Mouse (Mus musculus) MEL (cell line): ENCODE measurements around the gene Btbd8. TPM values are rescaled to one million over a fixed set of nuclear protein-coding genes. Genes with fewer than 3 reads are reported as not detected.

Experiments used
- DNase-seq: peaks from one replicate; pipeline ENCODE4 v3.0.0; 2011; ENCODE audit warnings: low read depth, low spot score
- H3K27ac ChIP-seq: 2 replicates; pipeline ENCODE4 v1.5.1; 2012; ENCODE audit warnings: low read depth, mild to moderate bottlenecking, control low read depth, low read length, moderate library complexity; ENCODE audit not compliant: control insufficient read depth
- H3K27me3 ChIP-seq, 2 experiments: fragments of 150-350 bp in 1 of 2; sonication (generic) in 1 of 2; 2 replicates each; pipeline ENCODE4 v1.6.1; 2012; ENCODE audit warnings: low read length in 2 of 2, mild to moderate bottlenecking in 2 of 2, improper control_type of control experiment in 1 of 2, moderate library complexity in 1 of 2; ENCODE audit not compliant: insufficient read depth in 2 of 2, control insufficient read depth in 1 of 2
- H3K36me3 ChIP-seq, 2 experiments: 2 replicates each; pipeline ENCODE4 v1.6.1; 2012 to 2014; ENCODE audit warnings: low read length in 2 of 2, improper control_type of control experiment in 1 of 2, inconsistent platforms in 1 of 2, mild to moderate bottlenecking in 1 of 2; ENCODE audit not compliant: insufficient read depth in 2 of 2, control insufficient read depth in 1 of 2
- H3K4me1 ChIP-seq, 2 experiments: fragments of 150-350 bp in 1 of 2; sonication (generic) in 1 of 2; 2 replicates each; pipeline ENCODE4 v1.6.1; 2012; ENCODE audit warnings: low read length in 2 of 2, improper control_type of control experiment in 1 of 2, mild to moderate bottlenecking in 1 of 2; ENCODE audit not compliant: insufficient read depth in 2 of 2, control insufficient read depth in 1 of 2
- H3K4me3 ChIP-seq, 2 experiments: fragments of 150-350 bp in 1 of 2; sonication (generic) in 1 of 2; 2 replicates each; pipeline ENCODE4 v1.5.1; 2012; ENCODE audit warnings: low read depth in 2 of 2, low read length in 2 of 2, mild to moderate bottlenecking in 2 of 2, moderate library complexity in 2 of 2, control low read depth in 1 of 2, improper control_type of control experiment in 1 of 2; ENCODE audit not compliant: control insufficient read depth in 1 of 2, insufficient read depth in 1 of 2
- H3K79me2 ChIP-seq: 2 replicates; pipeline ENCODE4 v1.6.1; 2012; ENCODE audit warnings: mild to moderate bottlenecking, low read length, moderate library complexity; ENCODE audit not compliant: control insufficient read depth, poor library complexity, insufficient read depth
- H3K9ac ChIP-seq: 2 replicates; pipeline ENCODE4 v1.6.1; 2012; ENCODE audit warnings: low read depth, mild to moderate bottlenecking, control low read depth, low read length, moderate library complexity; ENCODE audit not compliant: control insufficient read depth, poor library complexity, severe bottlenecking
- H3K9me3 ChIP-seq: fragments of 150-350 bp; sonication (generic); replicated peaks from 2 replicates; pipeline ENCODE4 v1.6.1; 2012; ENCODE audit warnings: mild to moderate bottlenecking, low read length, improper control_type of control experiment, moderate library complexity; ENCODE audit not compliant: insufficient read depth
- BHLHE40 ChIP-seq: IDR thresholded peaks from 2 replicates; pipeline ENCODE4 v1.6.1; 2012; ENCODE audit warnings: low read depth, mild to moderate bottlenecking, inconsistent platforms, low read length, improper control_type of control experiment, borderline replicate concordance
- CHD2 ChIP-seq: IDR thresholded peaks from 2 replicates; pipeline ENCODE4 v1.6.1; 2011; ENCODE audit warnings: low read length, improper control_type of control experiment
- E2F4 ChIP-seq: IDR thresholded peaks from 2 replicates; pipeline ENCODE4 v1.6.1; 2011; ENCODE audit warnings: low read depth, low read length, improper control_type of control experiment, borderline replicate concordance
- EP300 ChIP-seq, 2 experiments: IDR thresholded peaks; 2 replicates each; pipeline ENCODE4 v1.6.1; 2011; ENCODE audit warnings: improper control_type of control experiment in 2 of 2, low read length in 2 of 2, low read depth in 1 of 2, mild to moderate bottlenecking in 1 of 2
- GATA1 ChIP-seq: IDR thresholded peaks from 2 replicates; pipeline ENCODE4 v1.6.1; 2011; ENCODE audit warnings: low read depth, low read length, improper control_type of control experiment
- HCFC1 ChIP-seq: IDR thresholded peaks from 2 replicates; pipeline ENCODE4 v1.6.1; 2012; ENCODE audit warnings: low read depth, mild to moderate bottlenecking, inconsistent platforms, low read length, improper control_type of control experiment, moderate library complexity
- JUND ChIP-seq: IDR thresholded peaks from 2 replicates; pipeline ENCODE4 v1.6.1; 2011; ENCODE audit warnings: low read depth, mild to moderate bottlenecking, improper control_type of control experiment, low read length
- KAT2A ChIP-seq: conservative IDR thresholded peaks from 2 replicates; pipeline ENCODE4 v1.6.1; 2012; ENCODE audit warnings: low read depth, low read length, improper control_type of control experiment, inconsistent platforms
- MAFK ChIP-seq: IDR thresholded peaks from 2 replicates; pipeline ENCODE4 v1.6.1; 2011; ENCODE audit warnings: low read depth, mild to moderate bottlenecking, low read length, improper control_type of control experiment, borderline replicate concordance
- MAX ChIP-seq: IDR thresholded peaks from 2 replicates; pipeline ENCODE4 v1.6.1; 2011; ENCODE audit warnings: low read length, improper control_type of control experiment
- MAZ ChIP-seq: IDR thresholded peaks from 2 replicates; pipeline ENCODE4 v1.6.1; 2012; ENCODE audit warnings: low read depth, mild to moderate bottlenecking, inconsistent platforms, low read length, improper control_type of control experiment
- MEF2A ChIP-seq: IDR thresholded peaks from 2 replicates; pipeline ENCODE4 v1.6.1; 2014; ENCODE audit warnings: low read depth, mild to moderate bottlenecking, inconsistent platforms, low read length, improper control_type of control experiment; ENCODE audit not compliant: poor library complexity, insufficient replicate concordance, severe bottlenecking; ENCODE audit errors: extremely low read depth
- MXI1 ChIP-seq: IDR thresholded peaks from 2 replicates; pipeline ENCODE4 v1.6.1; 2011; ENCODE audit warnings: mild to moderate bottlenecking, low read depth, low read length, improper control_type of control experiment
- POLR2AphosphoS2 ChIP-seq: IDR thresholded peaks from 2 replicates; pipeline ENCODE4 v1.6.1; 2011; ENCODE audit warnings: low read length, improper control_type of control experiment
- RCOR1 ChIP-seq: IDR thresholded peaks from 2 replicates; pipeline ENCODE4 v1.6.1; 2012; ENCODE audit warnings: low read depth, mild to moderate bottlenecking, inconsistent platforms, low read length, improper control_type of control experiment
- SMC3 ChIP-seq: IDR thresholded peaks from 2 replicates; pipeline ENCODE4 v1.6.1; 2011; ENCODE audit warnings: low read depth, low read length, improper control_type of control experiment
- TAL1 ChIP-seq: IDR thresholded peaks from 2 replicates; pipeline ENCODE4 v1.6.1; 2012; ENCODE audit warnings: mild to moderate bottlenecking, inconsistent platforms, low read length, moderate library complexity, mixed read lengths
- TBP ChIP-seq: IDR thresholded peaks from 2 replicates; pipeline ENCODE4 v1.8.0; 2011; ENCODE audit warnings: low read depth, low read length, improper control_type of control experiment
- USF1 ChIP-seq: IDR thresholded peaks from 2 replicates; pipeline ENCODE4 v1.6.1; 2014; ENCODE audit warnings: low read depth, mild to moderate bottlenecking, inconsistent platforms, low read length, improper control_type of control experiment, moderate library complexity
- USF2 ChIP-seq, 2 experiments: IDR thresholded peaks; 2 replicates each; pipeline ENCODE4 v1.6.1; 2011 to 2012; ENCODE audit warnings: improper control_type of control experiment in 2 of 2, low read length in 2 of 2, borderline replicate concordance in 1 of 2, inconsistent platforms in 1 of 2, low read depth in 1 of 2, mild to moderate bottlenecking in 1 of 2; ENCODE audit not compliant: insufficient read depth in 1 of 2
- ZC3H11A ChIP-seq: IDR thresholded peaks from 2 replicates; pipeline ENCODE4 v1.6.1; 2012; ENCODE audit warnings: low read depth, mild to moderate bottlenecking, inconsistent platforms, low read length, improper control_type of control experiment
- polyA plus RNA-seq, 2 experiments: library from polyadenylated mRNA; stranded (reverse) in 1 of 2; unstranded in 1 of 2; fragments of >175 nt in 1 of 2; fragments of >200 nt in 1 of 2; gene quantifications; 2 replicates each; pipeline versions ENCODE4 v1.2.1 to v1.2.4; 2012; ENCODE audit warnings: low replicate concordance in 2 of 2, low read depth in 1 of 2; ENCODE audit not compliant: insufficient read length in 2 of 2, insufficient read depth in 1 of 2, missing spikeins in 1 of 2
- total RNA-seq: library from RNA; depleted of rRNA; stranded (reverse); fragments of 300-350 nt; gene quantifications from 2 replicates; pipeline ENCODE4 v1.2.3, GENCODE M21; 2012

The Btbd8 gene
- total and polyA plus RNA-seq, 3 experiments, result 1.6 to 2.4 TPM; not detected in 1

- Histone ChIP-seq H3K4me3 (no peak within 1 kb of the TSS), H3K79me2 (no peaks in the 10 kb centered on the region)
- no peak for DNase-seq
Observed at GRCm38 (mm10) chr5:107402436-107402835, 35.4 kb upstream of the Btbd8 start, which contains the start of gene Ephx4. TSS of gene Ephx4 (plus strand) at chr5:107402736.

GRCm38 (mm10) chr5:107403011-107403946 lies 34.5 kb upstream of the Btbd8 start:
- no peaks in the 10 kb centered on the region for H3K27me3 ChIP-seq
- no peak overlapping the region for H3K27ac ChIP-seq
- DNase-seq, result no peak
- no peaks in the 10 kb centered on the region for H3K36me3 ChIP-seq
- TF ChIP-seq GATA1, result no peak
- no peak for TF ChIP-seq POLR2AphosphoS2
- no peak for TF ChIP-seq E2F4
- TF ChIP-seq USF2 (IDR thresholded peaks at IDR 0.05; ENCODE audit: borderline replicate concordance in 1 of 2, insufficient read depth in 1 of 2, low read depth in 1 of 2, low read length in 2 of 2), result no peak
- TF ChIP-seq ZC3H11A, result no peak
- TF ChIP-seq CHD2, result no peak
- no peak for TF ChIP-seq MAX
- no peak for TF ChIP-seq MXI1
- TF ChIP-seq HCFC1, result no peak
- TF ChIP-seq MEF2A, result no peak
- no peak for TF ChIP-seq USF1
- no peak for TF ChIP-seq TAL1
- no peak for TF ChIP-seq EP300 (IDR thresholded peaks at IDR 0.05; ENCODE audit: low read depth in 1 of 2, low read length in 2 of 2)
- TF ChIP-seq TBP, result no peak
- TF ChIP-seq BHLHE40, result no peak
- no peak for TF ChIP-seq RCOR1
- no peak for TF ChIP-seq KAT2A
- H3K79me2 ChIP-seq, result no peaks in the 10 kb centered on the region
- H3K9me3 ChIP-seq, result no peaks in the 10 kb centered on the region
- no peak overlapping the region for H3K9ac ChIP-seq
- H3K4me1 ChIP-seq, result no peaks in the 10 kb centered on the region
- no peak overlapping the region for H3K4me3 ChIP-seq

More at GRCm38 (mm10) chr5:107402436-107402835, 35.4 kb upstream of the Btbd8 start, which contains the start of gene Ephx4:
- no peak within 1 kb of the TSS for H3K9ac ChIP-seq
- no peaks in the 10 kb centered on the region for H3K9me3 ChIP-seq
- H3K27me3 ChIP-seq, result no peaks in the 10 kb centered on the region; a peak in 1 of 4 replicates
- H3K27ac ChIP-seq, result no peak within 1 kb of the TSS
- no peaks in the 10 kb centered on the region for H3K36me3 ChIP-seq
- TF ChIP-seq BHLHE40 (no peak), KAT2A (no peak), MAFK (no peak), MAZ (no peak), SMC3 (no peak), JUND (no peak)
- no peaks in the 10 kb centered on the region for H3K4me1 ChIP-seq
